Mouse (Mus musculus) heart, postnatal 0 days (tissue): ENCODE results near the gene Gtpbp1.

Source experiments
- CTCF ChIP-seq: IDR thresholded peaks from 2 replicates; pipeline ENCODE4 v1.5.1; 2016; ENCODE audit warnings: antibody characterized with exemption, control low read depth, low read depth
- EP300 ChIP-seq: IDR thresholded peaks from 2 replicates; pipeline ENCODE4 v1.6.1; 2016; ENCODE audit warnings: antibody characterized with exemption, low read depth

DNA sequence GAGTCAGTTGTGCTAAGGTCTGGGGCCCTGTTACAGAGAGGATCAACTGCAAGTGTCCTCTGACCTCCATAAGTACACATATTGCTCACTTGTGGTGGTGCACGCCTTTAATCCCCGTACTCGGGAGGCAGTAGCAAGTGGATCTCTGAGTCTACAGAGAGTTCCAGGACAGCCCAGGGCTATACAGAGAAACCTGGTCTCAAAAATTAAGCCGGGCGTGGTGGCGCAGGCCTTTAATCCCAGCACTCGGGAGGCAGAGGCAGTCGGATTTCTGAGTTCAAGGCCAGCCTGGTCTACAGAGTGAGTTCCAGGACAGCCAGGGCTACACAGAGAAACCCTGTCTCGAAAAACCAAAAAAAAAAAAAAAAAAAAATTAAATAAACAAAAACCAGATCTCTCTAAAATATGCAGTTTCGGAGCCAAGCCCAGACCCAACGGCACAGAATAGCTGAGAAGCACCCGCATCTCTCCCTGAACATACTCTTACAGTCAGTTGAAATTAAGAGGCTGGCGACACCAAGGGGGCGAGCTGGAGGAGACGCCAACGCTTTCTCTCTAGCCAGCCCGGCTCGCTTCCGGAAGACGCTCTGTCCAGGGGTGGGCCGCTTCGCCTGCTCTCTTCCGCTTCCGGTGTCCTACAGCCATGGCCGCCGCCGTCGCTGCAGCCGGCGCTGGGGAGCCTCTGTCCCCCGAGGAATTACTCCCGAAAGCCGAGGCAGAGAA lies 20.2 kb upstream of the Gtpbp1 start, which contains the start of gene Tomm22:
- TF ChIP-seq CTCF: peak; percentile 51
- TF ChIP-seq EP300: no peak; the same call in 1 of the 2 replicates
